Mouse (Mus musculus): Measurements from ENCODE around the gene 4930502E18Rik.

GRCm38 (mm10) chrX:53728967-53729366, 4.3 kb downstream of the 4930502E18Rik start:
- TF ChIP-seq POLR2A (IDR thresholded peaks at IDR 0.05; ENCODE audit: borderline replicate concordance, low read depth, low read length) (no peak), CTCF (IDR thresholded peaks at IDR 0.05; ENCODE audit: low read depth, low read length) (no peak)
